Mouse (Mus musculus): ENCODE data around the gene Pdia2. TPM values are rescaled to one million over a fixed set of nuclear protein-coding genes. Genes with fewer than 3 reads are reported as not detected.
"Not testable (repeated sequence)": the region's sequence is repeated elsewhere in the genome, so short reads cannot be mapped to it uniquely, and the experiment has no call there.

Gene Pdia2
- polyA plus RNA-seq, 1 experiment from 2014 or later, result 0.40 TPM

- H3K27ac ChIP-seq, result no peak overlapping the region
- no peaks in the 10 kb centered on the region for H3K4me1 ChIP-seq
- no peak overlapping the region for H3K9ac ChIP-seq
- peaks cover 97% of the 10 kb centered on the region for H3K36me3 ChIP-seq
- no peak for ATAC-seq (ENCODE audit: insufficient number of reproducible peaks, low FRiP score, low TSS enrichment, low read depth)
- H3K27me3 ChIP-seq, result no peaks in the 10 kb centered on the region
- H3K4me2 ChIP-seq, result no peak overlapping the region
- no peaks in the 10 kb centered on the region for H3K9me3 ChIP-seq
- no peak overlapping the region for H3K4me3 ChIP-seq
- WGBS, result 94% methylated on average over 15 of the region's 15 CpGs
These were observed 6.3 kb downstream of the Pdia2 start for GRCm38 (mm10) chr17:26192481-26193190.

GRCm38 (mm10) chr17:26191486-26191885 is 7.4 kb downstream of the Pdia2 start:
- 90% methylated on average over 7 of the region's 7 CpGs for WGBS
- not testable (repeated sequence) for ATAC-seq (ENCODE audit: insufficient number of reproducible peaks, low FRiP score, low TSS enrichment, low read depth)
- H3K36me3 ChIP-seq, result peaks cover 96% of the 10 kb centered on the region

GRCm38 (mm10) chr17:26188091-26188805 is 10.6 kb downstream of the Pdia2 start:
- no peaks in the 10 kb centered on the region for H3K27me3 ChIP-seq
- no peak overlapping the region for H3K4me3 ChIP-seq
- 92% methylated on average over 11 of the region's 11 CpGs for WGBS
- H3K36me3 ChIP-seq, result peaks cover 89% of the 10 kb centered on the region
- H3K4me2 ChIP-seq, result no peak overlapping the region
- no peaks in the 10 kb centered on the region for H3K4me1 ChIP-seq
- no peak overlapping the region for H3K27ac ChIP-seq
- no peaks in the 10 kb centered on the region for H3K9me3 ChIP-seq
- no peak for ATAC-seq (ENCODE audit: insufficient number of reproducible peaks, low FRiP score, low TSS enrichment, low read depth)
- no peak overlapping the region for H3K9ac ChIP-seq

More at GRCm38 (mm10) chr17:26191486-26191885, 7.4 kb downstream of the Pdia2 start:
- not testable (repeated sequence) for H3K4me3 ChIP-seq, H3K4me1 ChIP-seq, H3K9me3 ChIP-seq, H3K27me3 ChIP-seq, H3K4me2 ChIP-seq, H3K9ac ChIP-seq, H3K27ac ChIP-seq

GRCm38 (mm10) chr17:26187592-26187991 is 11.3 kb downstream of the Pdia2 start:
- peaks cover 88% of the 10 kb centered on the region for H3K36me3 ChIP-seq

GRCm38 (mm10) chr17:26181179-26181578 is 17.7 kb downstream of the Pdia2 start:
- peaks cover 56% of the 10 kb centered on the region for H3K36me3 ChIP-seq
- H3K4me2 ChIP-seq, result no peak overlapping the region
- H3K27me3 ChIP-seq, result no peaks in the 10 kb centered on the region
- WGBS, result 91% methylated on average over 3 of the region's 3 CpGs
- H3K9me3 ChIP-seq, result no peaks in the 10 kb centered on the region
- H3K9ac ChIP-seq, result no peak overlapping the region
- H3K4me1 ChIP-seq, result no peaks in the 10 kb centered on the region
- no peak overlapping the region for H3K27ac ChIP-seq
- no peak for ATAC-seq (ENCODE audit: insufficient number of reproducible peaks, low FRiP score, low TSS enrichment, low read depth)
- no peak overlapping the region for H3K4me3 ChIP-seq

More at GRCm38 (mm10) chr17:26187592-26187991, 11.3 kb downstream of the Pdia2 start:
- Histone ChIP-seq H3K4me3 (no peak overlapping the region), H3K9me3 (no peaks in the 10 kb centered on the region), H3K4me2 (no peak overlapping the region), H3K9ac (no peak overlapping the region), H3K27me3 (no peaks in the 10 kb centered on the region), H3K27ac (no peak overlapping the region), H3K4me1 (no peaks in the 10 kb centered on the region)
- 97% methylated on average over 5 of the region's 5 CpGs for WGBS
- ATAC-seq (ENCODE audit: insufficient number of reproducible peaks, low FRiP score, low TSS enrichment, low read depth), result 0 out of 2 replicates have a peak, but pooled peaks have one; percentile 10

- Histone ChIP-seq H3K36me3 (peaks cover 60% of the 10 kb centered on the region), H3K27me3 (no peaks in the 10 kb centered on the region), H3K9me3 (no peaks in the 10 kb centered on the region), H3K27ac (no peak overlapping the region), H3K4me2 (no peak overlapping the region), H3K4me1 (no peaks in the 10 kb centered on the region), H3K4me3 (no peak overlapping the region), H3K9ac (no peak overlapping the region)
- ATAC-seq (ENCODE audit: insufficient number of reproducible peaks, low FRiP score, low TSS enrichment, low read depth), result no peak
These were observed 20.3 kb downstream of the Pdia2 start for GRCm38 (mm10) chr17:26178611-26179010.

- H3K27ac ChIP-seq; H3K9ac ChIP-seq; H3K27me3 ChIP-seq; H3K4me3 ChIP-seq; H3K9me3 ChIP-seq; ATAC-seq (ENCODE audit: insufficient number of reproducible peaks, low FRiP score, low TSS enrichment, low read depth); H3K4me2 ChIP-seq; H3K4me1 ChIP-seq: not testable (repeated sequence)
- peaks cover 48% of the 10 kb centered on the region for H3K36me3 ChIP-seq
- 87% methylated on average over 2 of the region's 2 CpGs for WGBS
These were observed 23.6 kb downstream of the Pdia2 start for GRCm38 (mm10) chr17:26175248-26175647.

- Histone ChIP-seq H3K4me2 (no peak overlapping the region), H3K4me3 (no peak overlapping the region), H3K36me3 (peaks cover 15% of the 10 kb centered on the region; the same call in 1 of the 2 replicates), H3K9me3 (no peaks in the 10 kb centered on the region), H3K9ac (no peak overlapping the region), H3K27me3 (no peaks in the 10 kb centered on the region), H3K4me1 (no peaks in the 10 kb centered on the region), H3K27ac (no peak overlapping the region)
- no peak for ATAC-seq (ENCODE audit: insufficient number of reproducible peaks, low FRiP score, low TSS enrichment, low read depth)
- WGBS, result 83% methylated on average over 2 of the region's 2 CpGs
These were observed 30.8 kb downstream of the Pdia2 start for GRCm38 (mm10) chr17:26168039-26168438.

- WGBS, result 90% methylated on average over 1 of the region's 1 CpGs
- Histone ChIP-seq H3K36me3 (peaks cover 12% of the 10 kb centered on the region; the same call in 1 of the 2 replicates), H3K4me3 (no peak overlapping the region), H3K9me3 (no peaks in the 10 kb centered on the region), H3K4me1 (no peaks in the 10 kb centered on the region), H3K27me3 (no peaks in the 10 kb centered on the region), H3K4me2 (no peak overlapping the region), H3K9ac (no peak overlapping the region), H3K27ac (no peak overlapping the region)
- ATAC-seq (ENCODE audit: insufficient number of reproducible peaks, low FRiP score, low TSS enrichment, low read depth), result no peak
These were observed 36.2 kb downstream of the Pdia2 start for GRCm38 (mm10) chr17:26162736-26163135.

GRCm38 (mm10) chr17:26151886-26152630 is 46.8 kb downstream of the Pdia2 start:
- Histone ChIP-seq H3K9ac (no peak overlapping the region), H3K36me3 (peaks cover 63% of the 10 kb centered on the region), H3K4me3 (no peak overlapping the region), H3K27me3 (no peaks in the 10 kb centered on the region), H3K9me3 (no peaks in the 10 kb centered on the region), H3K27ac (no peak overlapping the region), H3K4me1 (no peaks in the 10 kb centered on the region), H3K4me2 (no peak overlapping the region)
- ATAC-seq (ENCODE audit: insufficient number of reproducible peaks, low FRiP score, low TSS enrichment, low read depth), result no peak
- 95% methylated on average over 2 of the region's 2 CpGs for WGBS

- ATAC-seq (ENCODE audit: insufficient number of reproducible peaks, low FRiP score, low TSS enrichment, low read depth), result no peak
- H3K4me2 ChIP-seq, result no peak overlapping the region
- WGBS, result 80% methylated on average over 2 of the region's 2 CpGs
- no peak overlapping the region for H3K4me3 ChIP-seq
- H3K27me3 ChIP-seq, result no peaks in the 10 kb centered on the region
- no peaks in the 10 kb centered on the region for H3K9me3 ChIP-seq
- H3K36me3 ChIP-seq, result peaks cover 68% of the 10 kb centered on the region
- no peaks in the 10 kb centered on the region for H3K4me1 ChIP-seq
- H3K9ac ChIP-seq, result no peak overlapping the region
- H3K27ac ChIP-seq, result no peak overlapping the region
These were observed 49.8 kb downstream of the Pdia2 start for GRCm38 (mm10) chr17:26149056-26149455.
